Mouse (Mus musculus): Measurements from ENCODE around the gene Pcnx3. TPM values are rescaled to one million over a fixed set of nuclear protein-coding genes. Genes with fewer than 3 reads are reported as not detected.

The Pcnx3 gene
- polyA plus RNA-seq, 1 experiment from 2014 or later, result 9.1 TPM

Small RNA genes lying within 50 kb of the gene (microRNA-seq; reads per million reads assigned to microRNA genes)
- gene Mir6987, result not detected

Other genes with a start within 250 kb of the Pcnx3 start
- not detected in 2 replicates for gene Fosl1, start 241.4 kb downstream of the Pcnx3 start, polyA plus RNA-seq (2015; fragmentation: Nextera tagmentation; extraction: Ambion mirVana)
- 2.0 and 2.1 TPM in 2 replicates for gene Ccdc85b, start 231.0 kb downstream of the Pcnx3 start, polyA plus RNA-seq (2015; fragmentation: Nextera tagmentation; extraction: Ambion mirVana)
- gene Fibp, start 228.3 kb downstream of the Pcnx3 start, polyA plus RNA-seq (2015; fragmentation: Nextera tagmentation; extraction: Ambion mirVana), result 34.0 and 34.7 TPM in 2 replicates
- 0.35 and 0.53 TPM in 2 replicates for gene Ctsw, start 220.4 kb downstream of the Pcnx3 start, polyA plus RNA-seq (2015; fragmentation: Nextera tagmentation; extraction: Ambion mirVana)
- 20.4 and 21.4 TPM in 2 replicates for gene Efemp2, start 215.0 kb downstream of the Pcnx3 start, polyA plus RNA-seq (2015; fragmentation: Nextera tagmentation; extraction: Ambion mirVana)
- 16.3 and 16.8 TPM in 2 replicates for gene Mus81, start 200.5 kb downstream of the Pcnx3 start, polyA plus RNA-seq (2015; fragmentation: Nextera tagmentation; extraction: Ambion mirVana)
- gene Cfl1, start 198.5 kb downstream of the Pcnx3 start, polyA plus RNA-seq (2015; fragmentation: Nextera tagmentation; extraction: Ambion mirVana), result 1,341 and 1,482 TPM in 2 replicates
- 0.09 TPM in 1 of 2 replicates, not detected in the other for gene 1700020D05Rik, start 185.1 kb downstream of the Pcnx3 start, polyA plus RNA-seq (2015; fragmentation: Nextera tagmentation; extraction: Ambion mirVana)
- 6.4 and 7.0 TPM in 2 replicates for gene Snx32, start 178.4 kb downstream of the Pcnx3 start, polyA plus RNA-seq (2015; fragmentation: Nextera tagmentation; extraction: Ambion mirVana)
- 0.06 and 0.09 TPM in 2 replicates for gene Ovol1, start 128.3 kb downstream of the Pcnx3 start, polyA plus RNA-seq (2015; fragmentation: Nextera tagmentation; extraction: Ambion mirVana)
- 2.3 and 2.9 TPM in 2 replicates for gene Ap5b1, start 120.9 kb downstream of the Pcnx3 start, polyA plus RNA-seq (2015; fragmentation: Nextera tagmentation; extraction: Ambion mirVana)
- gene Rnaseh2c, start 87.0 kb downstream of the Pcnx3 start, polyA plus RNA-seq (2015; fragmentation: Nextera tagmentation; extraction: Ambion mirVana), result 164 and 176 TPM in 2 replicates
- 21.7 and 23.8 TPM in 2 replicates for gene Kat5, start 78.7 kb downstream of the Pcnx3 start, polyA plus RNA-seq (2015; fragmentation: Nextera tagmentation; extraction: Ambion mirVana)
- 24.5 and 28.8 TPM in 2 replicates for gene Rela, start 51.4 kb downstream of the Pcnx3 start, polyA plus RNA-seq (2015; fragmentation: Nextera tagmentation; extraction: Ambion mirVana)
- gene Sipa1, start 25.2 kb downstream of the Pcnx3 start, polyA plus RNA-seq (2015; fragmentation: Nextera tagmentation; extraction: Ambion mirVana), result 23.3 and 24.6 TPM in 2 replicates
- 13.8 and 15.9 TPM in 2 replicates for gene Map3k11, start 166 bp downstream of the Pcnx3 start, polyA plus RNA-seq (2015; fragmentation: Nextera tagmentation; extraction: Ambion mirVana)
- gene Kcnk7, start 15.5 kb upstream of the Pcnx3 start, polyA plus RNA-seq (2015; fragmentation: Nextera tagmentation; extraction: Ambion mirVana), result 0.21 and 0.46 TPM in 2 replicates
- 105 and 111 TPM in 2 replicates for gene Ehbp1l1, start 37.4 kb upstream of the Pcnx3 start, polyA plus RNA-seq (2015; fragmentation: Nextera tagmentation; extraction: Ambion mirVana)
- gene Fam89b, start 40.7 kb upstream of the Pcnx3 start, polyA plus RNA-seq (2015; fragmentation: Nextera tagmentation; extraction: Ambion mirVana), result 44.5 and 47.0 TPM in 2 replicates
- 1.1 and 2.7 TPM in 2 replicates for gene Ltbp3, start 52.0 kb upstream of the Pcnx3 start, polyA plus RNA-seq (2015; fragmentation: Nextera tagmentation; extraction: Ambion mirVana)
- gene Scyl1, start 82.5 kb upstream of the Pcnx3 start, polyA plus RNA-seq (2015; fragmentation: Nextera tagmentation; extraction: Ambion mirVana), result 25.2 and 27.5 TPM in 2 replicates
- 13.9 and 15.8 TPM in 2 replicates for gene Frmd8, start 186.4 kb upstream of the Pcnx3 start, polyA plus RNA-seq (2015; fragmentation: Nextera tagmentation; extraction: Ambion mirVana)
- gene Slc25a45, start 188.9 kb upstream of the Pcnx3 start, polyA plus RNA-seq (2015; fragmentation: Nextera tagmentation; extraction: Ambion mirVana), result 5.7 and 6.8 TPM in 2 replicates
- 2.5 TPM in 2 replicates for gene Tigd3, start 205.2 kb upstream of the Pcnx3 start, polyA plus RNA-seq (2015; fragmentation: Nextera tagmentation; extraction: Ambion mirVana)
- gene Dpf2, start 224.1 kb upstream of the Pcnx3 start, polyA plus RNA-seq (2015; fragmentation: Nextera tagmentation; extraction: Ambion mirVana), result 56.7 and 60.0 TPM in 2 replicates
- 2.7 and 3.0 TPM in 2 replicates for gene Cdc42ep2, start 235.9 kb upstream of the Pcnx3 start, polyA plus RNA-seq (2015; fragmentation: Nextera tagmentation; extraction: Ambion mirVana)